ENCODE assay signal across 8 mouse cellular contexts in the genomic region with DNA sequence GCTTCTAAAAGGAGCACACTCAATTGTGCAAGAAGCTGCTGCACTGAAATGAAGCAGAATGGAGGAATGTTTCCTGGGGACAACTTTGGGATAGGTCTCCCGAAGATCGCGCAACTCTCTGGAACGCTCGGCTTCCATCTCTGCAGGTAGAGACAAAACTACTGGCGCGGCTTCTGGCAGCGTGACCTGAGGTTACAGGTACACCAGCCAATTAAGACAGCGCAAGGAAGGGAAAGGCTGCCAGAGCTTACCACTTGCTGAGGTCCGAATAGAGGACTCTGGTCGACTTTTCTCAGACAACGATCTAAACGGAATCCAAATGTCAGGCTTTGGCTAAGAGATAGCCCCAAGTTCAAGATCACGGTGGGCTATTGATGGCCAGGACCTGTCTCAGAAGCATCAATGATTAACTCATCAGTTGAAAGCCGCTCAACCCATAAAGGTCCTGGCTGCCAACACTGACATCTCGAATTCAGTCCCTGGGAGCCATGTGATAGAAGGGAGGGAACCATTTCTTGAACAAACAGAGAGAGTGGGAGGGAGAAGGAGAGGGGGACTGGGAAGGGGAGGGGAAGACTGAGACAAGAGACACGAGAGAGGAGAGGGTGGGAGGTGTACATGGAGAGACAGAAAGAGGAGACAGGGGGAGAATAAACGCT. TPM values are rescaled to one million over a fixed set of nuclear protein-coding genes. Genes with fewer than 3 reads are reported as not detected.
DNase-seq lines count a peak whose midpoint lies in the region; ATAC-seq and TF ChIP-seq lines count a peak whose summit lies in the region.

A gene (minus strand): TSS at position 360 of the 659 bp plus-strand sequence.

- peak; percentile 33 for ATAC-seq in intestine, embryonic 14.5 days (replicated peaks; ENCODE audit: low FRiP score, low TSS enrichment, low read depth)
- no peak for ATAC-seq in limb, embryonic 15.5 days (ENCODE audit: insufficient number of reproducible peaks, low FRiP score, low TSS enrichment, low read depth)
- ATAC-seq in neutrophil, adult 5-6 weeks (ENCODE audit: extremely low read depth, insufficient number of reproducible peaks, low FRiP score, poor library complexity, severe bottlenecking): no peak

- TF ChIP-seq POLR2A in spleen, adult 2 months (IDR thresholded peaks at IDR 0.05; ENCODE audit: low read depth, low read length): no peak
- no peak for TF ChIP-seq POLR2A in bone marrow macrophage, adult 2 months (IDR thresholded peaks at IDR 0.05; ENCODE audit: borderline replicate concordance, low read depth, low read length)

- H3K27ac ChIP-seq in spleen, adult 2 months (ENCODE audit: insufficient read depth, low read length): peak within 1 kb of the TSS; percentile 82
- peak within 1 kb of the TSS; percentile 17 for H3K27ac ChIP-seq in bone marrow macrophage, adult 2 months (ENCODE audit: insufficient read depth, low read depth, low read length)
- H3K27ac ChIP-seq in intestine, embryonic 14.5 days (ENCODE audit: low read depth): peak within 1 kb of the TSS; percentile 83
- H3K27ac ChIP-seq in limb, embryonic 15.5 days: peak within 1 kb of the TSS; percentile 91

- no peak for TF ChIP-seq CTCF in spleen, adult 2 months (IDR thresholded peaks at IDR 0.05; ENCODE audit: extremely low read depth, insufficient read depth, insufficient read length, insufficient replicate concordance)
- TF ChIP-seq CTCF in bone marrow macrophage, adult 2 months (IDR thresholded peaks at IDR 0.05; ENCODE audit: low read depth, low read length): no peak

- intact Hi-C loops in gastrocnemius, postnatal 14 days (cut with DNase I; ENCODE audit: low total_unique reads): no loop called here

- DNase-seq in spleen, adult 2 months (ENCODE audit: low read depth in 1 of 2, low spot score in 2 of 2): no peak
- no peak for DNase-seq in spleen, postnatal 36 days (ENCODE audit: low spot score in 2 of 2)
- DNase-seq in gastrocnemius, postnatal 14 days: no peak
- DNase-seq in intestine, embryonic 14.5 days (ENCODE audit: low spot score): no peak
- DNase-seq in cerebellum, postnatal 36 days: no peak

- WGBS in spleen, adult 2 months: 5% methylated on average over 18 of the region's 18 CpGs
- WGBS in intestine, embryonic 14.5 days: 3% methylated on average over 18 of the region's 18 CpGs
- 4% methylated on average over 18 of the region's 18 CpGs for WGBS in limb, embryonic 15.5 days

- H3K4me1 ChIP-seq in spleen, adult 2 months (ENCODE audit: control insufficient read depth, insufficient read depth, insufficient read length): peaks cover 20% of the 10 kb centered on the region
- H3K4me1 ChIP-seq in bone marrow macrophage, adult 2 months (ENCODE audit: control insufficient read depth, insufficient read depth, low read length): peaks cover 21% of the 10 kb centered on the region
- H3K4me1 ChIP-seq in intestine, embryonic 14.5 days (replicated peaks; ENCODE audit: control insufficient read depth, insufficient read depth, low read length): peaks cover 13% of the 10 kb centered on the region
- H3K4me1 ChIP-seq in limb, embryonic 15.5 days: peaks cover 28% of the 10 kb centered on the region

- H3K9ac ChIP-seq in intestine, embryonic 14.5 days (ENCODE audit: low read length): peak within 1 kb of the TSS; percentile 80
- peak within 1 kb of the TSS; percentile 84 for H3K9ac ChIP-seq in limb, embryonic 15.5 days

- H3K27me3 ChIP-seq in spleen, adult 2 months (ENCODE audit: control insufficient read depth, insufficient read depth, low read length): no peaks in the 10 kb centered on the region
- no peaks in the 10 kb centered on the region for H3K27me3 ChIP-seq in intestine, embryonic 14.5 days (replicated peaks; ENCODE audit: control insufficient read depth, insufficient read depth, low read length)
- H3K27me3 ChIP-seq in limb, embryonic 15.5 days: 0 out of 2 replicates have a peak, but pooled peaks cover 3% of the 10 kb centered on the region

- peak within 1 kb of the TSS; percentile 95 for H3K4me2 ChIP-seq in intestine, embryonic 14.5 days (ENCODE audit: low read length)
- H3K4me2 ChIP-seq in limb, embryonic 15.5 days: peak within 1 kb of the TSS; percentile 93

- H3K9me3 ChIP-seq in intestine, embryonic 14.5 days (ENCODE audit: control insufficient read depth, low read length): no peaks in the 10 kb centered on the region
- H3K9me3 ChIP-seq in limb, embryonic 15.5 days: no peaks in the 10 kb centered on the region

- H3K4me3 ChIP-seq in spleen, adult 2 months (ENCODE audit: extremely low read depth, insufficient read depth, insufficient read length): peak within 1 kb of the TSS; percentile 78
- peak within 1 kb of the TSS; percentile 78 for H3K4me3 ChIP-seq in bone marrow macrophage, adult 2 months (ENCODE audit: insufficient read depth, low read length)
- peak within 1 kb of the TSS; percentile 96 for H3K4me3 ChIP-seq in intestine, embryonic 14.5 days (ENCODE audit: low read depth, low read length)
- peak within 1 kb of the TSS; percentile 82 for H3K4me3 ChIP-seq in limb, embryonic 15.5 days

- no peaks in the 10 kb centered on the region for H3K36me3 ChIP-seq in spleen, adult 2 months (ENCODE audit: control insufficient read depth, insufficient read depth, low read length)
- peaks cover under 1% of the 10 kb centered on the region; the same call in 1 of the 2 replicates for H3K36me3 ChIP-seq in intestine, embryonic 14.5 days (ENCODE audit: control insufficient read depth, insufficient read depth, low read length)
- H3K36me3 ChIP-seq in limb, embryonic 15.5 days: no peaks in the 10 kb centered on the region

RNA-seq across cellular contexts. Expression of the gene that starts here (rescaled TPM):
- polyA plus RNA-seq in spleen, adult 2 months (2012; rRNA removed): 52.4 and 66.1 TPM in 2 replicates
- polyA plus RNA-seq in bone marrow macrophage, adult 2 months (2012; ENCODE audit: insufficient read depth, insufficient read length, missing spikeins): 143 and 153 TPM in 2 replicates
- total RNA-seq in gastrocnemius, postnatal 14 days (2021): 100 to 1,000 TPM; 136 to 145 TPM
- 262 and 279 TPM in 2 replicates for polyA plus RNA-seq in intestine, embryonic 14.5 days (2014; fragmentation: Nextera tagmentation; extraction: Ambion mirVana)
- 193 and 204 TPM in 2 replicates for polyA plus RNA-seq in limb, embryonic 15.5 days (2015; fragmentation: Nextera tagmentation; extraction: Ambion mirVana)
- total RNA-seq in neutrophil, adult 5-6 weeks (2017): 39.2 and 53.7 TPM in 2 replicates

Comparison
In these comparisons a context has a peak if more than half of its experiments do, and no peak if none do; other contexts are left out.
1. H3K27ac ChIP-seq: peak in every context shown above with its lines; median percentile 91 in limb, embryonic 15.5 days; 83 in intestine, embryonic 14.5 days; 82 in spleen, adult 2 months; 17 in bone marrow macrophage, adult 2 months.